In the genomic region with DNA sequence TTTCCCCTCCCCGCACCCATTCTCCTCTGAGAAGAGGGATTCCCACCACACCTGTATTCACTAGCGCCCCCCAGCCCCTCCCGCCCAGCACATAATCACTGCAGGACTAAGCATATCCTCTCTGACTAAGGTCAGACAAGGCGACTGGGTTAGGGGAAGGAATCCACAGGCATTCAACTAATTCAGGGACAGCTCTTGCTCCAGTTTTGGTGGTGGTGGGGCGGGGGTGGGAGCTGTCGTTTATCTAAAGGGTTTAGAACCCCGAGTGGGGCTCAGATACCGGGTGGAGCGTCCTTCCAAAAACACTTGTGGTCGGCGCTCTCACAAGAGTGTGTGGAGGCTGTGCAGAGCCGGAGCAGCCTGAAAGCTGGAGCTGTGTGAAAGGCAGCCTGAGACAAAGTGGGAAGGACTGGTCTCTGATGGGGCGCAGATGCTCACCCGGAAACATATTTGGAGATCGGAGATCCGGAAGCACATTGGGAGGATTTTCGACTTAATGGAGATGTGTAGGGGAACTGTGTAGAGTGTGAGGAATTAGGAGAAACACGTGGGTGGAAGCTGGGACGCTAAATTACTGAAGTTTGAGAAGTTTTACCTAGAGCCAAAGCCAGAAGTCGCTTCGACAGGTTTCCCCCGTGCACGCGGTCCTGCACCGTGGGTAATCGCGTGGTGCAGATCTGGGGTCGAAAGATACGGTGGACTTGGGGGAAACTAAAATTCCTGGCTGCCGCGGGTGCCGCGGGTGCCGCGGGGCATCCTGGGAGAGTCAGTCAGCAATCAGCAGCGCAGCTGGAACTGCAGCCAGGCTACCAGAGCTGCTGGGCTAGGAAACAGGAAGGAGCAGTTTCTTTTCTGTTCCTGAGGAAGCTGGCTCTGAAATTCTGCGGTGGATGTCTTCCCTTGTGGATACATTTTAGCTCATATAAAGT, we compare ENCODE assay signal across 8 mouse cellular contexts. TPM values are rescaled to one million over a fixed set of nuclear protein-coding genes. Genes with fewer than 3 reads are reported as not detected.
DNase-seq lines count a peak whose midpoint lies in the region; ATAC-seq lines count a peak whose summit lies in the region.

No protein-coding gene starts in this region.

- peak overlapping the region; percentile 65 for H3K4me3 ChIP-seq in forebrain, embryonic 16.5 days (replicated peaks; ENCODE audit: low read length)

- peak overlapping the region; percentile 75 for H3K27ac ChIP-seq in forebrain, embryonic 16.5 days (ENCODE audit: low read length)

- peak overlapping the region; percentile 93 for H3K4me2 ChIP-seq in forebrain, embryonic 16.5 days (ENCODE audit: low read length)

- peak; percentile 76 for DNase-seq in MEL-GATA-1-ER (ENCODE audit: extremely low read depth, low read depth)
- DNase-seq in cerebellum, adult 11-12 months = peak; percentile 39
- peak; percentile 26 for DNase-seq in layer of hippocampus, adult 9-10 months (ENCODE audit: low spot score)
- DNase-seq in lung, postnatal 10 days = peak; percentile 81
- DNase-seq in ovary, postnatal 36 days (ENCODE audit: low spot score) = peak; percentile 74
- DNase-seq in thymus, postnatal 4 days = peak; percentile 71

- under 1% methylated on average over 37 of the region's 37 CpGs for WGBS in forebrain, embryonic 16.5 days

- no peaks in the 10 kb centered on the region for H3K27me3 ChIP-seq in forebrain, embryonic 16.5 days (replicated peaks; ENCODE audit: control insufficient read depth, insufficient read depth, low read length)

- H3K4me1 ChIP-seq in forebrain, embryonic 16.5 days (replicated peaks; ENCODE audit: control insufficient read depth, insufficient read depth, low read length) = peaks cover 6% of the 10 kb centered on the region

- H3K36me3 ChIP-seq in forebrain, embryonic 16.5 days (ENCODE audit: control insufficient read depth, insufficient read depth) = no peaks in the 10 kb centered on the region

- H3K9me3 ChIP-seq in forebrain, embryonic 16.5 days (ENCODE audit: control insufficient read depth, low read length) = no peaks in the 10 kb centered on the region

- peak overlapping the region; percentile 66 for H3K9ac ChIP-seq in forebrain, embryonic 16.5 days (replicated peaks; ENCODE audit: low read depth, low read length)

- peak; percentile 88 for ATAC-seq in forebrain, embryonic 16.5 days
- peak; percentile 95 for ATAC-seq in hematopoietic stem cell, adult 5-6 weeks (replicated peaks in 1 of 2; ENCODE audit: insufficient read depth in 1 of 2, low FRiP score in 2 of 2, low TSS enrichment in 1 of 2, low read depth in 1 of 2, poor library complexity in 2 of 2, severe bottlenecking in 2 of 2)

RNA-seq across cellular contexts. Expression of a gene that starts 18.9 kb away (rescaled TPM):
- polyA plus RNA-seq in forebrain, embryonic 16.5 days (2015; fragmentation: Nextera tagmentation; extraction: Ambion mirVana) = 3.1 and 3.2 TPM in 2 replicates
- total RNA-seq in hematopoietic stem cell, adult 5-6 weeks (2017) = 37.0 and 59.6 TPM in 2 replicates

RNA-seq across cellular contexts. Expression of a gene that starts 27.7 kb away (rescaled TPM):
- 12.4 and 13.5 TPM in 2 replicates for polyA plus RNA-seq in forebrain, embryonic 16.5 days (2015; fragmentation: Nextera tagmentation; extraction: Ambion mirVana)
- total RNA-seq in hematopoietic stem cell, adult 5-6 weeks (2017) = 19.3 and 19.5 TPM in 2 replicates

RNA-seq across cellular contexts. Expression of a gene that starts 50.3 kb away (rescaled TPM):
- polyA plus RNA-seq in forebrain, embryonic 16.5 days (2015; fragmentation: Nextera tagmentation; extraction: Ambion mirVana) = 20.9 and 24.0 TPM in 2 replicates
- total RNA-seq in hematopoietic stem cell, adult 5-6 weeks (2017) = 2.0 and 3.5 TPM in 2 replicates

Comparison
In these comparisons a context has a peak if more than half of its experiments do, and no peak if none do; other contexts are left out.
1. Peak in every context shown above with its lines: DNase-seq, ATAC-seq, H3K4me3 ChIP-seq and H3K27ac ChIP-seq.
2. DNase-seq: peak in every context shown above with its lines; median percentile 81 in lung, postnatal 10 days; 76 in MEL-GATA-1-ER; 74 in ovary, postnatal 36 days; 71 in thymus, postnatal 4 days; 39 in cerebellum, adult 11-12 months; 26 in layer of hippocampus, adult 9-10 months.